Mouse (Mus musculus): ENCODE measurements at regions not wholly inside any gene's neighbourhood (a gene's known extent, or its start where the extent isn't known, plus 50 kb on each side); places are given as distances from the start of the nearest gene placed in this dataset.

DNA sequence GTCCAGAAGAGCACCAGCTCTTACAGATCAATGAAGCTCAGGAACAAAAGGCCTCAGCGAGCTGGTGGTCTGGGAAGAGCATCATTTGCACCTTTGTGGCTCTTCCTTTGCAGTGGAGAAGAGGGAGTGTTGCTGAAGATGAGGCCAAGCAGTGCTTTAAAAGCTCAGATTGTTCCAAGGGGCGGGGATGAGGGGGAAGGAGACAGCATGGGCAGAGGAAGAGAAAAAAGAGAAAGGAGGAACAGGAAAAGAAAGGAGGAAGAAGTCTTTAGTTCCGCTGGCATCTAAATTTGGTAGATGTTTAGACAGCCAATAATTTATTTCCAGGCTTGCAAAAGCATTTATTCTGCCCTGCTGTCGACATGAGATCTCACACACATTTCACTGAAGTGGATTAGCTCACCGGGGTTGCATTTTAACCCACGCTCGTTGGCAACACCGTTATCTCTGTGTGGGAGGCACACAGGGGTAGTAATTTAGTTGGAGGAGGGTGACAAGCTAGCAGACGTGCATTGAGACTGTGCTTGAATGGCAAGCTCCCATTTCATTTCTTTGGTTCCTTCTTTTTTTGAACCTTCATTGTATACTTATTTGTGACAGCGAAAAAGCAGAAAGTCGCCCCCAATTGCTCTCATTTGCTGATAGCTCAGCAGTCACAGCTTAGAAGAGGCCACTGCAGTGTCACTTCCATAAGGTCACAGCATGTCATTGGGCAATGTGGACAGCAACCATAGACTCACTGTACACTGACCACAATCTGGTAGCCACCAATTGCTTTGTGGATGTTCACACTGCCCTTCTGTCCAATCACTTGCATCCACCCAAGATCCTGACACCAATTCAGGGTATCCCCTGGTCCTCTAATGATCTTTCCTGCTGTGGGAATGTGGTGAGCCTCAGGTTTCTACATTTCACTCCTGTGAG lies 128.2 kb upstream of the Atp1b1 start:
- Histone ChIP-seq H3K36me3 (ENCODE audit: control insufficient read depth, insufficient read depth) (no peaks in the 10 kb centered on the region), H3K4me1 (replicated peaks; ENCODE audit: control insufficient read depth, insufficient read depth, low read length) (no peaks in the 10 kb centered on the region), H3K4me2 (replicated peaks; ENCODE audit: low read depth) (0 out of 2 replicates have a peak overlapping the region, but pooled peaks have one; percentile 6), H3K27me3 (replicated peaks; ENCODE audit: control insufficient read depth, insufficient read depth, low read length) (no peaks in the 10 kb centered on the region), H3K4me3 (ENCODE audit: low read depth, low read length) (no peak overlapping the region), H3K9me3 (ENCODE audit: control insufficient read depth) (no peaks in the 10 kb centered on the region), H3K9ac (ENCODE audit: low read depth, low read length) (no peak overlapping the region), H3K27ac (ENCODE audit: low read depth, low read length) (no peak overlapping the region)
- TF ChIP-seq CTCF (IDR thresholded peaks at IDR 0.05; ENCODE audit: low read depth), result no peak
- no peak for ATAC-seq
- 37% methylated on average over 11 of the region's 11 CpGs for WGBS

DNA sequence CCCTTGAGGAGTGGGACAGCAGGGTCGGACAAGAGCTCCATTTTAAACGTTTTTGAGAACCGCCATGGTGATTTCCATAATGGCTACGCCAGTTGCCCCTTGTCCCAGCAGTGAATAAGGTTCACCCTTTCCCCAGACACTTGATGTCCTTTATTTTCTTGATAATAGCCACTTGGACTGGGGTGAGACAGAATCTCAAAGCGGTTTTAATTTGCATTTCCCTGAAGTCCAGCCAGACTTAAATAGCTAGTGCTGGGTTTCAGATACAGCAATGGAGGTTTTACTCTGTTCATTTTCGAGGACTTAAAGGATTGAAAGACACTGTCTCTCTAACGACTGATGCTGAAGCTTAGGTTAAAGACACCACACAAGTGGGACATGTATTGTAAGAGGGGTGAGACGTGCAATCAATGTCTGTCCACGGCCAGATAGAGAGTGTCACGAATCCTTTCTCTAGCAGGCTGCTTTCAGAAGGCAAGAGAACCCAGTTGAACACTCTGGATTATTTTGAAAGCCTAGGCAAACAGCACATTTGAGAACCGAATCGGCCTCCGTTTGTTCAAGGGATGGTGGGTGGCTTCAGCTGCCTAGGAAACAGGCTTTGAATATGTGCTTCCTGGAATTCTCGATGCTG lies 118.8 kb upstream of the Atp1b1 start:
- WGBS, result 73% methylated on average over 14 of the region's 14 CpGs
- Histone ChIP-seq H3K4me3 (ENCODE audit: low read depth, low read length) (no peak overlapping the region), H3K9me3 (ENCODE audit: control insufficient read depth) (no peaks in the 10 kb centered on the region), H3K27me3 (replicated peaks; ENCODE audit: control insufficient read depth, insufficient read depth, low read length) (no peaks in the 10 kb centered on the region), H3K27ac (ENCODE audit: low read depth, low read length) (no peak overlapping the region), H3K4me2 (replicated peaks; ENCODE audit: low read depth) (no peak overlapping the region), H3K36me3 (ENCODE audit: control insufficient read depth, insufficient read depth) (no peaks in the 10 kb centered on the region), H3K9ac (ENCODE audit: low read depth, low read length) (no peak overlapping the region), H3K4me1 (replicated peaks; ENCODE audit: control insufficient read depth, insufficient read depth, low read length) (no peaks in the 10 kb centered on the region)
- ATAC-seq, result no peak
- TF ChIP-seq CTCF (IDR thresholded peaks at IDR 0.05; ENCODE audit: low read depth), result no peak

DNA sequence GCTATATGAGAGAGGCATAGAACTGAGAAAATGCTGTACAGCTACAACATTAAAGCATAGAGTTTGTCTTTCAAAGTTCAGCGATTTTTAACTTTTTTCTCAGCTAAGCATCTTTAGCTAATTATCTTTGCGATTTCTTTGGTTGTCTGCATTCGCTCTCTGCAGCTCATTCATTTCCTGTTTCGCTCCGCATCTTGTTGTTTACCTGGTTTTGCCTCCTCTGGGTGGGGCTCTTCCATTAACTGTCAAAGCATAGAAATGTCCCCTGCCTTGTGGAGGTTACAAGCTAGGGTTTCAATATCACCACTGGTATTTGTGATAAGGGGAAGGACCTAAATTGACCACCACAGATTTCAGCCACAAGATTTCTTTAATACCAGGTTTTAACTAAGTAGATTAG lies 115.5 kb upstream of the Atp1b1 start:
- H3K27ac ChIP-seq (ENCODE audit: low read depth, low read length), result no peak overlapping the region
- H3K9me3 ChIP-seq (ENCODE audit: control insufficient read depth), result no peaks in the 10 kb centered on the region
- no peak overlapping the region for H3K4me2 ChIP-seq (replicated peaks; ENCODE audit: low read depth)
- no peak for TF ChIP-seq CTCF (IDR thresholded peaks at IDR 0.05; ENCODE audit: low read depth)
- WGBS, result 74% methylated on average over 5 of the region's 5 CpGs
- no peaks in the 10 kb centered on the region for H3K4me1 ChIP-seq (replicated peaks; ENCODE audit: control insufficient read depth, insufficient read depth, low read length)
- no peaks in the 10 kb centered on the region for H3K27me3 ChIP-seq (replicated peaks; ENCODE audit: control insufficient read depth, insufficient read depth, low read length)
- no peak for ATAC-seq
- H3K4me3 ChIP-seq (ENCODE audit: low read depth, low read length), result no peak overlapping the region
- no peak overlapping the region for H3K9ac ChIP-seq (ENCODE audit: low read depth, low read length)
- H3K36me3 ChIP-seq (ENCODE audit: control insufficient read depth, insufficient read depth), result no peaks in the 10 kb centered on the region

DNA sequence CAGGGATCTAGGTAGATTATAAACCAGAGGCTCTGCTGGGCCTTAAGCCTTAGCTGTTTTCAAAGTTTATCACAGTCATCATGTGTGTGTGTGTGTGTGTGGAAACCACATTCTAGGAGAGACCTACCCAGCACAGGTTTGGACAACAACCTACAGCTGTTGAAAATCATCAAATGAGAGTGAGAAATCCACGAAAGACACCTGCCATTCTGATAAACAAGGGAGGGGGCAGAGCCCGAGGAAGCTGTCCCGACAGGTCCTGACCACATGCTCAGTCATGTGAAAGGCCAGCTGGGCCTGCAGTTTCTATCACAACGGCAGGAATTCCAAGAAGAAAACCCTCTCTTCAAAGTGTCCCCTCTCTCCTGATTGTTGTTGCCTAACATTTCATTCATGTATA lies 114.0 kb upstream of the Atp1b1 start:
- Histone ChIP-seq H3K27me3 (replicated peaks; ENCODE audit: control insufficient read depth, insufficient read depth, low read length) (no peaks in the 10 kb centered on the region), H3K36me3 (ENCODE audit: control insufficient read depth, insufficient read depth) (no peaks in the 10 kb centered on the region), H3K9ac (ENCODE audit: low read depth, low read length) (no peak overlapping the region), H3K4me1 (replicated peaks; ENCODE audit: control insufficient read depth, insufficient read depth, low read length) (no peaks in the 10 kb centered on the region), H3K4me2 (replicated peaks; ENCODE audit: low read depth) (no peak overlapping the region), H3K4me3 (ENCODE audit: low read depth, low read length) (no peak overlapping the region), H3K27ac (ENCODE audit: low read depth, low read length) (no peak overlapping the region), H3K9me3 (ENCODE audit: control insufficient read depth) (no peaks in the 10 kb centered on the region)
- WGBS, result 33% methylated on average over 4 of the region's 4 CpGs
- TF ChIP-seq CTCF (IDR thresholded peaks at IDR 0.05; ENCODE audit: low read depth), result no peak
- no peak for ATAC-seq

DNA sequence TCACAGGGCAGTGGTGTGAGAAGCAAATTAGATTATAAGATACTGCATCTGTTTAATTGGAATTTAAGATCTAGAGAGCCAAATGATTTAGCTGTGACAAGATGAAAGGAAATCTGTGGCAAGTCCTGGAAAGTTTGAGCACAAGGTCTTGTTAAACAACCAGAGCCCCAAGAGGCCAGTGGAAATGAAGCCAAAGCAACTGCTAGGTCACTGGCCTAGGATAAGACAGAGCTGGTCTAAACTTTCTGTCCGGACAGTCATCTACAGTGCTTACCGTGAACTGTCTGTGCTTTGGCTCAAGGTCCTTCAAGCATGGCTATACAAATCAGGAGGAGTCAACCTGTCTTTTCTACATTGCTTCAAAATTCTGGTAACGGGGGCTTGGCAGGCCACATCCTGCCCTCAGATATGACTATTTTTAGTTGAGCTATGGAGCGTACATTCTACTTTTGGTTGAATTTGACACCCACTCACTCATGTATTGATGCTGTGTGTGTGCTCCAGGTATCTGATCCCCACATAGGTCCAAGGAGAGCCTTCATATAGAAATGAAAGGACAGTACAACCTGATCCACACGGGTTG lies 113.4 kb upstream of the Atp1b1 start:
- no peaks in the 10 kb centered on the region for H3K4me1 ChIP-seq (replicated peaks; ENCODE audit: control insufficient read depth, insufficient read depth, low read length)
- no peak overlapping the region for H3K27ac ChIP-seq (ENCODE audit: low read depth, low read length)
- no peak for ATAC-seq
- no peaks in the 10 kb centered on the region for H3K36me3 ChIP-seq (ENCODE audit: control insufficient read depth, insufficient read depth)
- WGBS, result 88% methylated on average over 5 of the region's 5 CpGs
- H3K9ac ChIP-seq (ENCODE audit: low read depth, low read length), result no peak overlapping the region
- H3K9me3 ChIP-seq (ENCODE audit: control insufficient read depth), result no peaks in the 10 kb centered on the region
- H3K4me3 ChIP-seq (ENCODE audit: low read depth, low read length), result no peak overlapping the region
- TF ChIP-seq CTCF (IDR thresholded peaks at IDR 0.05; ENCODE audit: low read depth), result no peak
- no peak overlapping the region for H3K4me2 ChIP-seq (replicated peaks; ENCODE audit: low read depth)
- no peaks in the 10 kb centered on the region for H3K27me3 ChIP-seq (replicated peaks; ENCODE audit: control insufficient read depth, insufficient read depth, low read length)

DNA sequence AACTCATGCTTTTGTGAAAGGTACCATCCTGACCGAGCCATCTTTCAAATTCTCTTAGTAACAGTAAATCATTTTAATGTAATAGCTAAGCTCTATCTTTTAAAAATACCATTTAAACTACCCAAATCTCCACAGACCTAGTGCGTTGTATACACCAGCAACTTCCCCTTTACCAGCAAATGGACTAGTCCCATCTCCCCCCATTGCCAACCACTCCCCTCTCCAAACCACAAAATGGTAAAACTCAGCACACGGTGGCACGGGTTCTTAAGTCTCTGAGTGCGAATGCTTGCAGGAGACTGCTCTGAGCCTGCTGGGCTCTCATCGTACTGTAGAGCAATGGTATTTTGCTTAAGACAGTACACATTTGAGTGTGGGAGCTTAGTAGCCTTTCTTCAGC lies 106.7 kb upstream of the Atp1b1 start:
- no peak overlapping the region for H3K27ac ChIP-seq (ENCODE audit: low read depth, low read length)
- no peaks in the 10 kb centered on the region for H3K36me3 ChIP-seq (ENCODE audit: control insufficient read depth, insufficient read depth)
- WGBS, result 87% methylated on average over 6 of the region's 6 CpGs
- no peak overlapping the region for H3K9ac ChIP-seq (ENCODE audit: low read depth, low read length)
- ATAC-seq, result no peak
- H3K4me3 ChIP-seq (ENCODE audit: low read depth, low read length), result no peak overlapping the region
- no peaks in the 10 kb centered on the region for H3K27me3 ChIP-seq (replicated peaks; ENCODE audit: control insufficient read depth, insufficient read depth, low read length)
- H3K4me1 ChIP-seq (replicated peaks; ENCODE audit: control insufficient read depth, insufficient read depth, low read length), result no peaks in the 10 kb centered on the region
- no peak for TF ChIP-seq CTCF (IDR thresholded peaks at IDR 0.05; ENCODE audit: low read depth)
- no peak overlapping the region for H3K4me2 ChIP-seq (replicated peaks; ENCODE audit: low read depth)
- H3K9me3 ChIP-seq (ENCODE audit: control insufficient read depth), result no peaks in the 10 kb centered on the region
